Mouse (Mus musculus) thymus, adult 2 months (tissue): ENCODE results near the gene Gfral. TPM values are rescaled to one million over a fixed set of nuclear protein-coding genes. Genes with fewer than 3 reads are reported as not detected.
"Not testable (repeated sequence)": the region's sequence is repeated elsewhere in the genome, so short reads cannot be mapped to it uniquely, and the experiment has no call there.

Experiments
- DNase-seq: peaks from one replicate; pipeline ENCODE4 v3.0.0; 2021
- H3K27ac ChIP-seq: fragments of 200-500 bp; 2 replicates; pipeline ENCODE4 v1.5.1; 2012; ENCODE audit warnings: low read length, control low read depth; ENCODE audit not compliant: control insufficient read depth, insufficient read depth
- H3K27me3 ChIP-seq: fragments of 200-500 bp; 2 replicates; pipeline ENCODE4 v1.6.1; 2012; ENCODE audit warnings: mild to moderate bottlenecking, low read length, moderate library complexity, mixed read lengths; ENCODE audit not compliant: control insufficient read depth, insufficient read depth
- H3K36me3 ChIP-seq: fragments of 200-500 bp; 2 replicates; pipeline ENCODE4 v1.6.1; 2012; ENCODE audit warnings: mild to moderate bottlenecking, low read length, moderate library complexity; ENCODE audit not compliant: control insufficient read depth, insufficient read depth
- H3K4me1 ChIP-seq: fragments of 200-500 bp; replicated peaks from 2 replicates; pipeline ENCODE4 v1.6.1; 2012; ENCODE audit warnings: low read length; ENCODE audit not compliant: control insufficient read depth, insufficient read depth
- H3K4me3 ChIP-seq: fragments of 200-500 bp; 2 replicates; pipeline ENCODE4 v1.5.1; 2012; ENCODE audit warnings: mild to moderate bottlenecking, low read length, control low read depth, moderate library complexity; ENCODE audit not compliant: control insufficient read depth, insufficient read depth
- CTCF ChIP-seq: fragments of 200-500 bp; IDR thresholded peaks from 2 replicates; pipeline ENCODE4 v1.5.1; 2012; ENCODE audit warnings: mild to moderate bottlenecking, control low read depth, low read length, moderate library complexity, borderline replicate concordance; ENCODE audit not compliant: control insufficient read depth, poor library complexity, insufficient read depth; ENCODE audit errors: extremely low read depth
- POLR2A ChIP-seq: fragments of 200-500 bp; IDR thresholded peaks from 2 replicates; pipeline ENCODE4 v1.6.1; 2012; ENCODE audit warnings: mild to moderate bottlenecking, low read length, control low read depth, moderate library complexity; ENCODE audit not compliant: control insufficient read depth, poor library complexity, insufficient read depth; ENCODE audit errors: extremely low read depth
- WGBS: fragments of 180-500 bp; shearing (Covaris S2); methylation state at CpG from one replicate; pipeline ENCODE4 v1.1.7; 2018; 5-methylcytosine and 5-hydroxymethylcytosine counted together
- polyA plus RNA-seq: library from polyadenylated mRNA; depleted of rRNA; stranded (reverse); fragments of >200 nt; gene quantifications from 2 replicates; pipeline ENCODE4 v1.2.3, GENCODE M21; 2012; rRNA removed

Gfral gene
- polyA plus RNA-seq, 1 experiment = not detected

GRCm38 (mm10) chr9:76124249-76124648 is 89.2 kb downstream of the Gfral start:
- Histone ChIP-seq H3K27ac (no peak overlapping the region), H3K36me3 (no peaks in the 10 kb centered on the region), H3K27me3 (no peaks in the 10 kb centered on the region), H3K4me3 (no peak overlapping the region), H3K4me1 (no peaks in the 10 kb centered on the region)
- no peak for TF ChIP-seq CTCF
- no peak for TF ChIP-seq POLR2A
- DNase-seq = no peak
- 82% methylated on average over 4 of the region's 4 CpGs for WGBS

GRCm38 (mm10) chr9:76122888-76123287 is 90.6 kb downstream of the Gfral start:
- DNase-seq, H3K4me1 ChIP-seq, H3K4me3 ChIP-seq, H3K27me3 ChIP-seq, H3K27ac ChIP-seq, H3K36me3 ChIP-seq: not testable (repeated sequence)
- 1% methylated on average over 2 of the region's 2 CpGs for WGBS

Other genes with a start within 250 kb of the Gfral start
- gene Hmgcll1, start 198.8 kb downstream of the Gfral start, polyA plus RNA-seq = 0.05 TPM in 1 of 2 replicates, not detected in the other
- not detected in 2 replicates for gene Hcrtr2, start 110.2 kb upstream of the Gfral start, polyA plus RNA-seq